Mouse (Mus musculus) MEL (cell line): ENCODE results near the gene Fyn. TPM values are rescaled to one million over a fixed set of nuclear protein-coding genes. Genes with fewer than 3 reads are reported as not detected.

Experiments used
- DNase-seq: peaks from one replicate; pipeline ENCODE4 v3.0.0; 2011; ENCODE audit warnings: low read depth, low spot score
- H3K27ac ChIP-seq: 2 replicates; pipeline ENCODE4 v1.5.1; 2012; ENCODE audit warnings: low read depth, mild to moderate bottlenecking, control low read depth, low read length, moderate library complexity; ENCODE audit not compliant: control insufficient read depth
- H3K27me3 ChIP-seq, 2 experiments: fragments of 150-350 bp in 1 of 2; sonication (generic) in 1 of 2; 2 replicates each; pipeline ENCODE4 v1.6.1; 2012; ENCODE audit warnings: low read length in 2 of 2, mild to moderate bottlenecking in 2 of 2, improper control_type of control experiment in 1 of 2, moderate library complexity in 1 of 2; ENCODE audit not compliant: insufficient read depth in 2 of 2, control insufficient read depth in 1 of 2
- H3K36me3 ChIP-seq, 2 experiments: 2 replicates each; pipeline ENCODE4 v1.6.1; 2012 to 2014; ENCODE audit warnings: low read length in 2 of 2, improper control_type of control experiment in 1 of 2, inconsistent platforms in 1 of 2, mild to moderate bottlenecking in 1 of 2; ENCODE audit not compliant: insufficient read depth in 2 of 2, control insufficient read depth in 1 of 2
- H3K4me1 ChIP-seq, 2 experiments: fragments of 150-350 bp in 1 of 2; sonication (generic) in 1 of 2; 2 replicates each; pipeline ENCODE4 v1.6.1; 2012; ENCODE audit warnings: low read length in 2 of 2, improper control_type of control experiment in 1 of 2, mild to moderate bottlenecking in 1 of 2; ENCODE audit not compliant: insufficient read depth in 2 of 2, control insufficient read depth in 1 of 2
- H3K4me3 ChIP-seq, 2 experiments: fragments of 150-350 bp in 1 of 2; sonication (generic) in 1 of 2; 2 replicates each; pipeline ENCODE4 v1.5.1; 2012; ENCODE audit warnings: low read depth in 2 of 2, low read length in 2 of 2, mild to moderate bottlenecking in 2 of 2, moderate library complexity in 2 of 2, control low read depth in 1 of 2, improper control_type of control experiment in 1 of 2; ENCODE audit not compliant: control insufficient read depth in 1 of 2, insufficient read depth in 1 of 2
- H3K79me2 ChIP-seq: 2 replicates; pipeline ENCODE4 v1.6.1; 2012; ENCODE audit warnings: mild to moderate bottlenecking, low read length, moderate library complexity; ENCODE audit not compliant: control insufficient read depth, poor library complexity, insufficient read depth
- H3K9ac ChIP-seq: 2 replicates; pipeline ENCODE4 v1.6.1; 2012; ENCODE audit warnings: low read depth, mild to moderate bottlenecking, control low read depth, low read length, moderate library complexity; ENCODE audit not compliant: control insufficient read depth, poor library complexity, severe bottlenecking
- H3K9me3 ChIP-seq: fragments of 150-350 bp; sonication (generic); replicated peaks from 2 replicates; pipeline ENCODE4 v1.6.1; 2012; ENCODE audit warnings: mild to moderate bottlenecking, low read length, improper control_type of control experiment, moderate library complexity; ENCODE audit not compliant: insufficient read depth
- BHLHE40 ChIP-seq: IDR thresholded peaks from 2 replicates; pipeline ENCODE4 v1.6.1; 2012; ENCODE audit warnings: low read depth, mild to moderate bottlenecking, inconsistent platforms, low read length, improper control_type of control experiment, borderline replicate concordance
- CHD1 ChIP-seq: IDR thresholded peaks from 2 replicates; pipeline ENCODE4 v1.6.1; 2012; ENCODE audit warnings: low read depth, mild to moderate bottlenecking, inconsistent platforms, low read length, improper control_type of control experiment
- CHD2 ChIP-seq: IDR thresholded peaks from 2 replicates; pipeline ENCODE4 v1.6.1; 2011; ENCODE audit warnings: low read length, improper control_type of control experiment
- CTCF ChIP-seq, 3 experiments: IDR thresholded peaks in 2 of 3; conservative IDR thresholded peaks in 1 of 3; 2 replicates each; pipeline ENCODE4 v1.5.1; 2011 to 2012; ENCODE audit warnings: low read length in 3 of 3, low read depth in 2 of 3, mild to moderate bottlenecking in 2 of 3, improper control_type of control experiment in 1 of 3, inconsistent platforms in 1 of 3, mixed read lengths in 1 of 3, moderate library complexity in 1 of 3; ENCODE audit not compliant: control insufficient read depth in 1 of 3, insufficient read depth in 1 of 3, poor library complexity in 1 of 3, severe bottlenecking in 1 of 3
- E2F4 ChIP-seq: IDR thresholded peaks from 2 replicates; pipeline ENCODE4 v1.6.1; 2011; ENCODE audit warnings: low read depth, low read length, improper control_type of control experiment, borderline replicate concordance
- ETS1 ChIP-seq: IDR thresholded peaks from 2 replicates; pipeline ENCODE4 v1.6.1; 2012; ENCODE audit warnings: low read depth, mild to moderate bottlenecking, inconsistent platforms, low read length, improper control_type of control experiment, moderate library complexity
- GATA1 ChIP-seq: IDR thresholded peaks from 2 replicates; pipeline ENCODE4 v1.6.1; 2011; ENCODE audit warnings: low read depth, low read length, improper control_type of control experiment
- HCFC1 ChIP-seq: IDR thresholded peaks from 2 replicates; pipeline ENCODE4 v1.6.1; 2012; ENCODE audit warnings: low read depth, mild to moderate bottlenecking, inconsistent platforms, low read length, improper control_type of control experiment, moderate library complexity
- MAFK ChIP-seq: IDR thresholded peaks from 2 replicates; pipeline ENCODE4 v1.6.1; 2011; ENCODE audit warnings: low read depth, mild to moderate bottlenecking, low read length, improper control_type of control experiment, borderline replicate concordance
- MAZ ChIP-seq: IDR thresholded peaks from 2 replicates; pipeline ENCODE4 v1.6.1; 2012; ENCODE audit warnings: low read depth, mild to moderate bottlenecking, inconsistent platforms, low read length, improper control_type of control experiment
- MEF2A ChIP-seq: IDR thresholded peaks from 2 replicates; pipeline ENCODE4 v1.6.1; 2014; ENCODE audit warnings: low read depth, mild to moderate bottlenecking, inconsistent platforms, low read length, improper control_type of control experiment; ENCODE audit not compliant: poor library complexity, insufficient replicate concordance, severe bottlenecking; ENCODE audit errors: extremely low read depth
- MXI1 ChIP-seq: IDR thresholded peaks from 2 replicates; pipeline ENCODE4 v1.6.1; 2011; ENCODE audit warnings: mild to moderate bottlenecking, low read depth, low read length, improper control_type of control experiment
- MYB ChIP-seq: IDR thresholded peaks from 2 replicates; pipeline ENCODE4 v1.6.1; 2011; ENCODE audit warnings: mild to moderate bottlenecking, low read depth, low read length, improper control_type of control experiment
- NELFE ChIP-seq: IDR thresholded peaks from 2 replicates; pipeline ENCODE4 v1.6.1; 2011; ENCODE audit warnings: low read depth, low read length, improper control_type of control experiment
- RCOR1 ChIP-seq: IDR thresholded peaks from 2 replicates; pipeline ENCODE4 v1.6.1; 2012; ENCODE audit warnings: low read depth, mild to moderate bottlenecking, inconsistent platforms, low read length, improper control_type of control experiment
- SMC3 ChIP-seq: IDR thresholded peaks from 2 replicates; pipeline ENCODE4 v1.6.1; 2011; ENCODE audit warnings: low read depth, low read length, improper control_type of control experiment
- TBP ChIP-seq: IDR thresholded peaks from 2 replicates; pipeline ENCODE4 v1.8.0; 2011; ENCODE audit warnings: low read depth, low read length, improper control_type of control experiment
- TCF12 ChIP-seq: IDR thresholded peaks from 2 replicates; pipeline ENCODE4 v1.6.1; 2014; ENCODE audit warnings: low read depth, mild to moderate bottlenecking, inconsistent platforms, low read length, improper control_type of control experiment, moderate library complexity
- UBTF ChIP-seq: IDR thresholded peaks from 2 replicates; pipeline ENCODE4 v1.6.1; 2012; ENCODE audit warnings: low read depth, mild to moderate bottlenecking, inconsistent platforms, low read length, improper control_type of control experiment, moderate library complexity, borderline replicate concordance; ENCODE audit not compliant: insufficient read depth
- USF1 ChIP-seq: IDR thresholded peaks from 2 replicates; pipeline ENCODE4 v1.6.1; 2014; ENCODE audit warnings: low read depth, mild to moderate bottlenecking, inconsistent platforms, low read length, improper control_type of control experiment, moderate library complexity
- ZKSCAN1 ChIP-seq: IDR thresholded peaks from 2 replicates; pipeline ENCODE4 v1.6.1; 2012; ENCODE audit warnings: low read depth, mild to moderate bottlenecking, inconsistent platforms, low read length, improper control_type of control experiment, moderate library complexity
- ZMIZ1 ChIP-seq: IDR thresholded peaks from 2 replicates; pipeline ENCODE4 v1.6.1; 2012; ENCODE audit warnings: low read depth, mild to moderate bottlenecking, inconsistent platforms, low read length, improper control_type of control experiment, moderate library complexity
- ZNF384 ChIP-seq: IDR thresholded peaks from 2 replicates; pipeline ENCODE4 v1.6.1; 2012; ENCODE audit warnings: low read depth, mild to moderate bottlenecking, inconsistent platforms, low read length, improper control_type of control experiment
- polyA plus RNA-seq, 2 experiments: library from polyadenylated mRNA; stranded (reverse) in 1 of 2; unstranded in 1 of 2; fragments of >175 nt in 1 of 2; fragments of >200 nt in 1 of 2; gene quantifications; 2 replicates each; pipeline versions ENCODE4 v1.2.1 to v1.2.4; 2012; ENCODE audit warnings: low replicate concordance in 2 of 2, low read depth in 1 of 2; ENCODE audit not compliant: insufficient read length in 2 of 2, insufficient read depth in 1 of 2, missing spikeins in 1 of 2
- total RNA-seq: library from RNA; depleted of rRNA; stranded (reverse); fragments of 300-350 nt; gene quantifications from 2 replicates; pipeline ENCODE4 v1.2.3, GENCODE M21; 2012

The Fyn gene
- total and polyA plus RNA-seq, 3 experiments, result 0.03 TPM; not detected in 2

DNA sequence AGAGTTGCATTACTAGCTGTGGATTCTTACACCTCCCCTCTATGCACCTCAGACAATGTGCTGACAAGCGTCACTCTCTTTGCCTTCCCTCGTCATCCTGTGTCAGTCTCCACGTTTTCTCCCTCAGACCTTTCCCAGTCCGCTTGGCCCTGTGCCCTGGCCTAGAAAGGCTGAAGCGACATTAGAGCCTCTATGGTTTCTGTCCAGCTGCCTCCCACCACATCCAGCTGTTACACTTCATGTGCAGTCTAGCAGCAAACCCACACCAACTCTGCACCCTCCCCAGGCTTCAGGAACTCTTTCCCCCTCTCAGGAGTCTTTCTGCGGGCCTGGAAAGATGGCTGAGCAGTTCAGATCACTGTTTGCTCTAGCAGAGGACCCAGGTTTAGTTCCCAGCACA lies 98.7 kb downstream of the Fyn start:
- Histone ChIP-seq H3K4me1 (no peaks in the 10 kb centered on the region), H3K4me3 (no peak overlapping the region), H3K79me2 (no peaks in the 10 kb centered on the region), H3K9ac (no peak overlapping the region), H3K9me3 (no peaks in the 10 kb centered on the region), H3K27ac (no peak overlapping the region), H3K36me3 (no peaks in the 10 kb centered on the region), H3K27me3 (no peaks in the 10 kb centered on the region; a peak in 1 of 4 replicates)
- no peak for TF ChIP-seq CTCF (IDR thresholded peaks at IDR 0.05 in 2 of 3, conservative IDR thresholded peaks at IDR 0.05 in 1 of 3; ENCODE audit: control insufficient read depth in 1 of 3, insufficient read depth in 1 of 3, low read depth in 2 of 3, low read length in 3 of 3, poor library complexity in 1 of 3, severe bottlenecking in 1 of 3)
- no peak for TF ChIP-seq TBP
- TF ChIP-seq CHD1, result no peak
- TF ChIP-seq CHD2, result no peak
- no peak for TF ChIP-seq MYB
- no peak for TF ChIP-seq GATA1
- TF ChIP-seq MEF2A, result no peak
- TF ChIP-seq ZKSCAN1, result no peak
- TF ChIP-seq MAFK, result no peak
- TF ChIP-seq USF1, result no peak
- no peak for TF ChIP-seq UBTF
- no peak for TF ChIP-seq HCFC1
- no peak for DNase-seq

- Histone ChIP-seq H3K9me3 (no peaks in the 10 kb centered on the region), H3K36me3 (no peaks in the 10 kb centered on the region), H3K4me1 (no peaks in the 10 kb centered on the region), H3K27ac (no peak overlapping the region), H3K4me3 (no peak overlapping the region), H3K27me3 (no peaks in the 10 kb centered on the region; a peak in 1 of 4 replicates), H3K9ac (no peak overlapping the region), H3K79me2 (no peaks in the 10 kb centered on the region)
- DNase-seq, result no peak
- TF ChIP-seq RCOR1, result no peak
- TF ChIP-seq MXI1, result no peak
- TF ChIP-seq E2F4, result no peak
- TF ChIP-seq CTCF (IDR thresholded peaks at IDR 0.05 in 2 of 3, conservative IDR thresholded peaks at IDR 0.05 in 1 of 3; ENCODE audit: control insufficient read depth in 1 of 3, insufficient read depth in 1 of 3, low read depth in 2 of 3, low read length in 3 of 3, poor library complexity in 1 of 3, severe bottlenecking in 1 of 3), result no peak
- TF ChIP-seq USF1, result no peak
- no peak for TF ChIP-seq BHLHE40
- no peak for TF ChIP-seq UBTF
- no peak for TF ChIP-seq MAZ
- TF ChIP-seq ZNF384, result no peak
- TF ChIP-seq GATA1, result no peak
- no peak for TF ChIP-seq ZMIZ1
- TF ChIP-seq ETS1, result no peak
- no peak for TF ChIP-seq NELFE
- TF ChIP-seq TCF12, result no peak
- TF ChIP-seq ZKSCAN1, result no peak
- no peak for TF ChIP-seq SMC3
Measured at GRCm38 (mm10) chr10:39467821-39468220, 99.2 kb downstream of the Fyn start.
